Mouse (Mus musculus): Measurements from ENCODE around the gene Fbxw9.

DNA sequence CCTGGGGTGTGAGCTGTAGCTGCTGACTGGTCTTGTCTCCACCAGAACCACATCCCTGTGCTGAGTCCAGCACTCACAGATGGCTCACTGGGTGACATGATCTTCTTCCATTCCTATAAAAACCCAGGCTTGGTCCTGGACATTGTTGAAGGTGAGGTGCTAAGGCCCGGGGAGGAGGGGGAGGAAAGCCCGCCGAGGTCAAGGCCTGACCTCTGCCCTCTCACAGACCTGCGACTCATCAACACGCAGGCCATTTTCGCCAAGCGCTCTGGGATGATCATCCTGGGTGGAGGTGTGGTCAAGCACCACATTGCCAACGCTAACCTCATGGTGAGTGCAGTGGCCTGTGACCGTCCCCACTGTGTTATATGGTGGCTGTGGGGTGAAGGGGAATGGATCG, 14.3 kb downstream of the Fbxw9 start:
- no peak for TF ChIP-seq CTCF (conservative IDR thresholded peaks at IDR 0.05; ENCODE audit: insufficient read depth, insufficient read length, low read depth, low read length)
- TF ChIP-seq POLR2A (IDR thresholded peaks at IDR 0.05; ENCODE audit: low read depth, low read length): no peak

Data from kidney, adult 2 months (tissue).